26 mouse cellular contexts compared by ENCODE assay signal in the genomic region with DNA sequence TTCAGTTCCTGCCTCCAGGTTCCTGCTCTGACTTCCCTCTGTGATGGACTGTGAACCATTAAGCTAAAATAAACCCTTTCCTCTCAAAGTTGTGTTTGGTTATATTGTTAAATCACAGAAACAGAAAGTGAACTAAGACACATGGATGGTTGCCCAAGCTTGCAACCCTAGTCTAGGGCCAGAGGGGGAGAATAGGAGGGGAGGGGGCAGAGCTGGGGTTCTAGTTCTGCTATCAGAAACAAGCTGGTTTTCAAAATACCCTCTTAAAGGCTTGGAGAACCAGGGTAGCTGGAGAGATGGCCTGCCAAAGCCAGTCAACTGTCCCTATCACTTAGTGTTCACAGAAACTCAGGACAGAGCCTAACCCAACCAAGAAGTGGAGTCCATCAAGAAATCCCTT. TPM values are rescaled to one million over a fixed set of nuclear protein-coding genes. Genes with fewer than 3 reads are reported as not detected.
DNase-seq lines count a peak whose midpoint lies in the region; ATAC-seq and TF ChIP-seq lines count a peak whose summit lies in the region.
"Had no signal": no experiment of that assay in that cellular context is flagged by ENCODE, and none has a peak within 500 bp of the region (broad histone marks: within the 10 kb centered on the region; RNA-seq: fewer than 3 reads in every experiment).

No protein-coding gene starts in this region.

- H3K27ac ChIP-seq in liver, embryonic 13.5 days, result peak overlapping the region; percentile 10; the same call in 1 of the 2 replicates
- no peak overlapping the region for H3K27ac ChIP-seq in liver, embryonic 11.5 days (ENCODE audit: low read depth, low read length)
- H3K27ac ChIP-seq in bone marrow, adult 2 months (ENCODE audit: control insufficient read depth, insufficient read depth, low read depth, low read length, poor library complexity), result peak overlapping the region; percentile 62; the same call in 1 of the 2 replicates
- H3K27ac ChIP-seq: embryonic facial prominence, embryonic 13.5 days; embryonic facial prominence, embryonic 15.5 days had no signal

- no peak overlapping the region for H3K4me2 ChIP-seq in liver, embryonic 13.5 days
- no peak overlapping the region for H3K4me2 ChIP-seq in liver, embryonic 11.5 days
- H3K4me2 ChIP-seq: embryonic facial prominence, embryonic 13.5 days; embryonic facial prominence, embryonic 15.5 days had no signal

- H3K9ac ChIP-seq in liver, embryonic 13.5 days, result no peak overlapping the region
- H3K9ac ChIP-seq in liver, embryonic 11.5 days (ENCODE audit: low read depth, low read length), result no peak overlapping the region
- H3K9ac ChIP-seq: embryonic facial prominence, embryonic 13.5 days; embryonic facial prominence, embryonic 15.5 days had no signal

- peaks cover 58% of the 10 kb centered on the region for H3K4me1 ChIP-seq in liver, embryonic 13.5 days (replicated peaks)
- H3K4me1 ChIP-seq in liver, embryonic 11.5 days (replicated peaks; ENCODE audit: control insufficient read depth, insufficient read depth, low read length), result peaks cover 8% of the 10 kb centered on the region
- peaks cover 6% of the 10 kb centered on the region for H3K4me1 ChIP-seq in bone marrow, adult 2 months (ENCODE audit: control insufficient read depth, insufficient read depth, low read length)
- H3K4me1 ChIP-seq: embryonic facial prominence, embryonic 15.5 days had no signal

- H3K27me3 ChIP-seq in liver, embryonic 13.5 days, result no peaks in the 10 kb centered on the region
- H3K27me3 ChIP-seq in liver, embryonic 11.5 days (replicated peaks; ENCODE audit: control insufficient read depth, insufficient read depth, low read length), result no peaks in the 10 kb centered on the region
- H3K27me3 ChIP-seq in splenic B cell, adult 2 months (ENCODE audit: control insufficient read depth, insufficient read depth, low read length, poor library complexity, severe bottlenecking), result no peaks in the 10 kb centered on the region
- H3K27me3 ChIP-seq: CH12.LX; embryonic facial prominence, embryonic 13.5 days; embryonic facial prominence, embryonic 15.5 days; Patski had no signal

- H3K4me3 ChIP-seq in liver, embryonic 13.5 days (replicated peaks), result no peak overlapping the region
- no peak overlapping the region for H3K4me3 ChIP-seq in liver, embryonic 11.5 days (ENCODE audit: low read depth, low read length)
- no peak overlapping the region for H3K4me3 ChIP-seq in bone marrow, adult 2 months (replicated peaks; ENCODE audit: control insufficient read depth, low read depth, low read length)
- H3K4me3 ChIP-seq: embryonic facial prominence, embryonic 13.5 days; embryonic facial prominence, embryonic 15.5 days; erythroblast, embryonic 14.5 days had no signal

- ATAC-seq in liver, embryonic 13.5 days (ENCODE audit: low read depth), result no peak
- no peak for ATAC-seq in liver, embryonic 11.5 days (replicated peaks; ENCODE audit: low FRiP score)
- ATAC-seq: forebrain, embryonic 14.5 days; forebrain, embryonic 16.5 days; Patski had no signal

- no peak for TF ChIP-seq POLR2A in bone marrow, adult 2 months (IDR thresholded peaks at IDR 0.05; ENCODE audit: borderline replicate concordance, control insufficient read depth, low read depth, low read length)

- DNase-seq in liver, embryonic 13.5 days, result no peak
- no peak for DNase-seq in liver, embryonic 11.5 days (ENCODE audit: low spot score)
- DNase-seq in spleen, postnatal 36 days (ENCODE audit: low spot score in 2 of 2), result peak; percentile 57 to 58
- no peak for DNase-seq in spleen, postnatal 4 days (ENCODE audit: low spot score in 2 of 2)
- DNase-seq in splenic B cell, adult 2 months (ENCODE audit: low read depth, low spot score), result peak; percentile 76
- no peak for DNase-seq in yolk sac, embryonic 10.5 days (ENCODE audit: low spot score)
- DNase-seq in kidney, adult 11 months, result no peak
- DNase-seq: adrenal gland, adult 8-10 months; adrenal gland, postnatal 14 days; adrenal gland, postnatal 36 days; cerebellum, adult 11 months; cerebellum, adult 18-20 months; cerebellum, adult 8-10 months; cerebellum, adult 9-11 months; cerebellum, postnatal 14 days; cerebellum, postnatal 36 days; embryo, embryonic 11 days had no signal

- H3K36me3 ChIP-seq in liver, embryonic 13.5 days, result peaks cover 10% of the 10 kb centered on the region
- peaks cover 3% of the 10 kb centered on the region; the same call in 1 of the 2 replicates for H3K36me3 ChIP-seq in liver, embryonic 11.5 days (ENCODE audit: control insufficient read depth, insufficient read depth, low read length)
- no peaks in the 10 kb centered on the region for H3K36me3 ChIP-seq in splenic B cell, adult 2 months (ENCODE audit: control insufficient read depth, insufficient read depth, low read length, poor library complexity, severe bottlenecking)
- H3K36me3 ChIP-seq: embryonic facial prominence, embryonic 13.5 days; embryonic facial prominence, embryonic 15.5 days had no signal

- TF ChIP-seq CTCF in bone marrow, adult 2 months (IDR thresholded peaks at IDR 0.05; ENCODE audit: control insufficient read depth, insufficient read depth, low read length), result no peak

- no peaks in the 10 kb centered on the region for H3K9me3 ChIP-seq in liver, embryonic 13.5 days (replicated peaks)
- H3K9me3 ChIP-seq in liver, embryonic 11.5 days (ENCODE audit: control insufficient read depth, low read length), result no peaks in the 10 kb centered on the region
- H3K9me3 ChIP-seq: embryonic facial prominence, embryonic 13.5 days; embryonic facial prominence, embryonic 15.5 days; G1E had no signal

RNA-seq across cellular contexts. Expression of gene Pip4k2a, which starts 14.4 kb away (rescaled TPM):
- 15.8 and 18.8 TPM in 2 replicates for polyA plus RNA-seq in liver, embryonic 13.5 days (2015; fragmentation: Nextera tagmentation; extraction: Ambion mirVana)
- 20.1 and 20.5 TPM in 2 replicates for polyA plus RNA-seq in liver, embryonic 11.5 days (2014; fragmentation: Nextera tagmentation; extraction: Ambion mirVana)
- 37.2 and 46.7 TPM in 2 replicates for polyA plus RNA-seq in bone marrow, adult 2 months (2011; ENCODE audit: insufficient read depth, insufficient read length, low replicate concordance, missing spikeins)

RNA-seq across cellular contexts. Expression of gene 4930426L09Rik, which starts 14.6 kb away (rescaled TPM):
- 0.17 and 0.22 TPM in 2 replicates for polyA plus RNA-seq in liver, embryonic 13.5 days (2015; fragmentation: Nextera tagmentation; extraction: Ambion mirVana)
- 0.21 and 0.48 TPM in 2 replicates for polyA plus RNA-seq in liver, embryonic 11.5 days (2014; fragmentation: Nextera tagmentation; extraction: Ambion mirVana)
- 2.4 TPM in 1 of 2 replicates, not detected in the other for polyA plus RNA-seq in bone marrow, adult 2 months (2011; ENCODE audit: insufficient read depth, insufficient read length, low replicate concordance, missing spikeins)
- polyA plus RNA-seq: erythroblast, embryonic 14.5 days had no signal

Comparison
In these comparisons a context has a peak if more than half of its experiments do, and no peak if none do; other contexts are left out.
1. DNase-seq: peak in spleen, postnatal 36 days (2 of 2) and splenic B cell, adult 2 months (single experiment); none in liver, embryonic 13.5 days (single experiment), liver, embryonic 11.5 days (single experiment), spleen, postnatal 4 days (0 of 2), yolk sac, embryonic 10.5 days (single experiment) and kidney, adult 11 months (single experiment).